Mouse (Mus musculus) bone marrow, adult 2 months (tissue): ENCODE data around the gene Ptprcap.

ENCODE experiments used
- CTCF ChIP-seq: fragments of 200-500 bp; IDR thresholded peaks from 2 replicates; pipeline ENCODE4 v1.5.1; 2011; ENCODE audit warnings: low read length, control low read depth; ENCODE audit not compliant: control insufficient read depth, insufficient read depth
- POLR2A ChIP-seq: fragments of 200-500 bp; IDR thresholded peaks from 2 replicates; pipeline ENCODE4 v1.6.1; 2011; ENCODE audit warnings: low read depth, mild to moderate bottlenecking, control low read depth, low read length, borderline replicate concordance; ENCODE audit not compliant: control insufficient read depth

DNA sequence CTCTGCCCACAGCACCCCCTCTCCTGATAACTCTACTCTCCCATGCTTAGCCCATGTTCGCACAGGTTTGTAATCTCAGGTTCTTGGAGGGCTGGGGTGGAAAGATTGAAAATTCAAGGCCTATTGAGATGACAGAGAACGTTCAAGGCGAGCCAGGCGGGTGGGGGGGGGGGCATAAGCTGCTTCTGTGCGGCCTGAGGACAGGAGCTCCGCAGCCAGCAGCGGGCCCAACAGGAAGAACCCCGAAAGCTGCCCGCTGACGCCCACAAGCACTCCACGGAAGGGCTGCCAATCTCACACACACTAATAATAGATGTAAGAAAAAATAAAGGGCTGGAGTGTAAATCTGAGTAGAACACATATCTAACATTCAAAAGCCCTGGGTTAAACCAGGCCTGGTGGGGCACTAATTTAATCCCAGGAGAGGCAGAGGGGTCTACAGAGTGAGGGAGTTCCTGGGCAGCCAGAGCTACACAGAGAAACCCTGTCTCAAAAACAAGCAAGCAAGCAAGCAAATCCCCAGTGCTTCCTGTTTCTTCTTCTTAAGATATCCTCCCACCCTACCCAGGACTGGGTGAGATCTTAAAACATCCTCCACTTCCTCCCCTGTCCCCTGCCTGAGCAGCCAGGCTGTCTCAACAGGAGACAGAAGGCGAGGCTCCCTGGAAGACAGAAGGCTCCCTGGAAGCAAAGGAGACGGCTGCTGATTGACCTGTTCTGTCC lies 50.4 kb downstream of the Ptprcap start:
- no peak for TF ChIP-seq CTCF
- TF ChIP-seq POLR2A, result no peak
